Mouse (Mus musculus): ENCODE measurements at regions not wholly inside any gene's neighbourhood (a gene's known extent, or its start where the extent isn't known, plus 50 kb on each side); places are given as distances from the start of the nearest gene placed in this dataset.
A peak's percentile ranks its signal among the peaks of the same experiment; 100 is the strongest.

DNA sequence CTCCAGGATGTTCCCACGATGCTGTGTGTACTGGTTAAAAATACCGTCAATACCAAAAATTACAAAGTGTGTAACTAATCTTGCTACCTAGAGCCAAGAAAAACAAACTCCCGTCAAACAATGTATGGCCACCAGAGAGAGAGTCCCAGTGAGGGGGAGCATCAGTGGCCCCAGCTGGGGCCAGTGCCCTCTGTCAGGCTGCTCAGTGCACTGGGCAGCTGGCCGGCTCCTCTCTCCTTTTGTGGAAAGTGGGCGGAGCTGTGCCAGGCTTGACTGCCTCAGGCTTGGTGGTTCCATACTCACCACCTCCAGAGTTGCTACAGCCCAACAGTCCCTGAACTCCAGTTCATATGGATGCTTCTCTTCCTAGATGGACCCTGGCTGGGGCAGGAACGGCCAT is 53.8 kb upstream of the Sept5 start:
- DNase-seq, result no peak

DNA sequence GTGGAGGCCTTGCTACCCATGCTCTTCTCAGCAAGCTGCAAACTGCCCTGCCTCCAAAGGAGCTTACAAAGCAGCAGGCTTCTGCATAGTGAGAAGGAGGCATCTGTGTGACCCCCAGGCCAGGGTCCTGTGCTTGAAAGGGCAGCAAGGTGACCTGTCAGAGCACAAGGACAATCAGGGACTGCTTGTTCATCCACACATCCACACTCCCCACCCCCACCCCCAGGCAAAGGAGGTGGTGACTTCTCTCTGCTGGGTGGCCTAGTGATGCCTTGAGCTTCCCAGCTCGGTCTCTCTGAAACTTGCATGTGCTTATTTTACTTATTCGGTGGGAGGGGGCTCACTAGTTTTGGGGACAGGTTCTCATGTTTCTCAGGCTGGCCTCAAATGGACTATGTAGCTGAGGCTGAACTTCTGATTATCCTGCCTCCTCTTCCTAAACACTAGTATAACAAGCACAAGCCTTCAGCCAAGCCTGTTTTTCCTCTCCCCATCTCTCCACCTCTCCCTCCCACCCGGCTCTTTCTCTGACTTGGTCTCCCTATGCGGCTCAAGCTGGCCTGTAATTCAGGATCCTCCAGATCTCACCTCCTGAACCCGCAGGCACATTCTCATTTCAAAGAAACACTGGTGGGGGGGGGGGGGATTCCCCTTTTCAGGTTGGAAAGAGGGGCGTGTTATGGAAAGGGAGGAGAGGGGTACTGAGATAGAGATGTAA is 56.4 kb upstream of the Sept5 start:
- DNase-seq, result no peak

DNA sequence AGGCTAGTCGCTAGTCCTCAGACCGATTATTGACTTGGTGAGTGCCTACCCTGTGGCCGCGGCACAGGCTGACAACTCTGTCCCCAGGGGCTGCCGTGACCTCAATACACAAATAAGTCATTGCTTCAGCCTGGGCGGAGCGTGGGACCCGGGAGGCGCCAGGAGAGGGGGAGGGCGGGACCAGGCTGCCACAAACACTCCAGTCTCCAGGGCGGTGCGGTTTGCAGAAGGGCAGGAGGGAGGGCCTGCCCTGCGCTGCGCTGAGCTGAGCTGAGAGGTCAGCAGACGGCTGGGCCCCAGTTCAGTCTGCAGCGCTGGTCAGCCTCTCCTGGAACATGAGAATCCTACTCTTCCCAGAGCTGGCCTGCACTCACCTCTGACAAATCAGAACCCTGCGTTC is 57.2 kb upstream of the Sept5 start:
- peak; percentile 89 to 94 for DNase-seq

DNA sequence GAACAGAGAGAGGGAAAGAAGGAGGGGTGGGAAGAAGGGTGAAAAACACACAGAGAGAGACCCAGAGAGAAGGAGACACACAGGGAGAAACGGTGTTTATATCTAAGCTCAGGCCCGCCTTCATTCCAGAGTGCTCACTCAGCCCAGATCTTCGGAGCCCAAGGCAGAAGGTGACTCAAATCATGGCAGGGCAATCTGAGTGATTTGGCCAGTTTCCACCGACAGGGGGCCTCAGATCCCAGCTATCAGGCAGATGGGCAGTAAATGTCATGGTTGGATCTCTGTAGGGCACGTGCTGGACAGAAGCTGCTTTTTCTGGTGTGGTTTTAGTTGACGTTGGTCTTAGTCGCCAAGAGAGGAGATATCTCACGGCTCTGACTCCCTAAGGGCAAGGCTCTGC is 57.6 kb upstream of the Sept5 start:
- peak; percentile 77 to 82 for DNase-seq

DNA sequence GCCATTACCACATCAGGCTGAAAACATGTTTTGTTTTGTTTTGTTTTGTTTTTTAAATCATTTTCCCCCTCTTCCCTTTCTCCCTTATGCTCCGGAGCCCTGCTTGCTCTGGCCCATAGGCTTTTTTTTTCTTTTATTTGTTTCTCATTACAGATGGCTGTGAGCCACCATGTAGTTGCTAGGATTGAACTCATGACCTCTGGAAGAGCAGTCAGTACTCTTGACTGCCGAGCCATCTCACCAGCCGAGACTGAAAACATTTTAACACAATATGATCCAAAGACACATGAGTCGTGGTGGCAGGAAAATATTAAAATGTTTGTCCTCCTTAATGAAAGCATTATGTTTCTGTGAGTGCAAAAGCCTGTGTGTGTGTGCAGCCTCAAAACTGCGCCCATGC is 65.8 kb upstream of the Sept5 start:
- DNase-seq, result no peak

DNA sequence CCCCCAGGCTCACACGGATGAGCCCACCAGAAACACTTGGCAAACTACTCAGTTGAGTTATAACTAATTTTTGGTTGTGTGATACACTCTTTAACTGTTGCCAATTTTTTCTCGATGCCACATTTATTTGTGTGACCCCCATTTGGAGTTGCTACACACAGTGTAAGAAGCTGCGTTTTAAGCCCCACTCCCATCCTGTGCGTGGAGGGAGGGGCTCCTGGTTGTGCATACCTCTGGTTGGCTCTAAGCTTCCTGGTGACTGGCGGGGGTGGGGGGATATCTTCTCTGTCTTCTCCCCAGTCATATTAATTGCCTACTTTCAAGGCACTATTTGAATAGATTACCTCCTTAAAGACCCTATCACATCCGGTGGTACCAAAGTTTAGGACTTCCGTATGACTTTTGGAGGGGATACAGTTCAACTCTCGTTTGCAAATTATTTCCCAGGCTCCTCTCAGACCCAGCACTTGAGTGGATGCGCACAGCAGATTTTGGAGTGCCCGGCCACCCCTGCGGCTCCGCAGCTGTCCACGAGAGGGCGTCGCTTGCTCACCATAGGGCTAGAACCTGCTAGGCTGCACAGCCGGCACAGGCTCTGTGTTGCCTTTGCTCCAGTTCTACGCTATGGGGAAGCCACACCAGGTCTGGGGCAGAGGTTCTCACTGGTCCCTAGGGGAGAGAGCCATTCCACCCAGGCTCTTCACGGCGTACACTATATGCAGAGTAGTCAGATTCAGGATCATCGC is 66.5 kb upstream of the Sept5 start:
- peak; percentile 85 to 90 for DNase-seq

DNA sequence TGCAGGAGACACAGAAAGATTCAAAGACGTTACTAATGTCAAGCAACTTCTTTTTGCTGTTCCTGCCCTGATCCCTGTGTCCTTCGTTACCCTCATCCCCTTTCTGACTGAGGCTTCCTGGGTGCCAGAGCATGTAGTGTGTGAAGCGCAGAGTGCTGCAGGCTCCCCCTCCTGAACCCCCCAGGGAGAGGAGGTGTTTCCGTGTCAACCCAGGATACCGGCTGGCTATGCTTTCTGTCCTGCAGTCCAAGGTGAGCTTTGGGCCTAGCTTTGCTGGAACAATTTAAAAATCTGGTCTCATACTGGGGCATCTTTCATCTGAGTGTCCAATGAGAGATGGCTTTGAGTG is 67.0 kb upstream of the Sept5 start:
- DNase-seq, result no peak

DNA sequence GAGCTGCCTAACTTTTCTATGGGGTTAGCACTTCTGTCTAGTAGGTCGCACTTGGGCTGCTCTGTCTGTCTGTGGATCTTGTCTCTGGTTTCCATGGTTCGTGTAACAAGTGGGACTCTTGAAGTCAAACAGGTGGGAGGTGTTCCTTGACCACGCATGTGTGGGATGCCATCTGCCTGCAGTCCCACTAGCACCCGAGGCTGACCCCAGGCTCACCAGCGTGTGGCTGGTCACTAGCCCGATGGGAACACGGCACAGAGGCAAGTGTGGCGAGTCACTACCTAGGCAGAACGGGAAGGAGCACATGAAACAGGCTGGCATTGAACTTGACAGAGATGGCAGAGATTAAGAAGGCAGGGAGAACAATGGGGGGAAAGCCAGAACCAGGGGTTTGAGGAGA is 72.5 kb upstream of the Cldn5 start:
- peak in 1 of 2 experiments; percentile 11 for DNase-seq

DNA sequence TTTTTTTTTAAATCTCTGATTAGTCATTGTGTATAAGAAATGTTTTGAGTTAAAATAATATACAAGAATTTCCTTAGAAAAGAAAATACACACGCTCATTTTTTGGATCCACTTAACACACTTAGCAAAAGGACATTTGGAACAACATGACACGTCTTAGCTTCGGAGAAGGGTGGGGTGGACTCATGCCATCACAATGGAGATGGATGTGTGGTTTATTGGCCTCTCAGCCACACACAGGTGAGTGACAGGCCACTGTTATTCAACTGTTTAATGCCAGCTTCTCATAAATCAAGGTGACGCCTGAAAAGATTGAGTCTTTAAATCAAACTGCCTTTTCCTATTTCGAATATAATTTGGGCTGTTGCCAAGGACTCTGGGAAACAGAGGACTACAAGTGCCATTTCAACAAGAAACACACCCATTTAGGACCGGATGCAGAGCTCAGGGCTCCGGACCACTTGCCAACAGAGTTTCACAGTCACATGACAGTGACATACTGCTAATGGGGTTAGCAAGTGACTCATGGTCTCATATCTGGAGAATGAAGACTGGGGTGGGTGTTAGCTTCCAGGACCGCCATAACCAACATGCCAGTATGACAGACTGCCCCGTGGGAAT is 71.5 kb upstream of the Cldn5 start:
- peak; percentile 57 to 75 for DNase-seq

DNA sequence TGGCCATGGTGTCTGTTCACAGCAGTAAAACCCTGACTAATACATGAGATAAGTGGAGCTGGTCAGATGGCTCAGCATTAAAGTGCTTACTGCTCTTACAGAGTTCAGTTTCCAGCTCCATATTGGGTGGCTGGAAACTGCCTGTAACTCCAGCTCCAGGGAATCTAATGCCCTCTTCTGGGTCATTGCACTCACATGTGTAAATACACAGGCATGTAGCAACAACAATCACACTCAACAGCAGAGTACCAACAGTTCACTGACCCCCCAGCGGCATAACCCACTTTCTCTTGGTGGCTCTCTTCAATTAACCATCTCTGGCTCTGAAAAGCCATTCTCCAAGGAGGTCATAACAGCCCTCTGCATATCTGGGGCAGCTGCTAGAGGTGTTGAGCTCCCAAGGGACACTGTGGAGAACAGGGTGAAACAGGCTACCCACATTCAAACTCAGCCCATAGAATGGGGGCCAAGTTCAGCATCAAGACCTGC is 65.0 kb upstream of the Cldn5 start:
- DNase-seq, result no peak

DNA sequence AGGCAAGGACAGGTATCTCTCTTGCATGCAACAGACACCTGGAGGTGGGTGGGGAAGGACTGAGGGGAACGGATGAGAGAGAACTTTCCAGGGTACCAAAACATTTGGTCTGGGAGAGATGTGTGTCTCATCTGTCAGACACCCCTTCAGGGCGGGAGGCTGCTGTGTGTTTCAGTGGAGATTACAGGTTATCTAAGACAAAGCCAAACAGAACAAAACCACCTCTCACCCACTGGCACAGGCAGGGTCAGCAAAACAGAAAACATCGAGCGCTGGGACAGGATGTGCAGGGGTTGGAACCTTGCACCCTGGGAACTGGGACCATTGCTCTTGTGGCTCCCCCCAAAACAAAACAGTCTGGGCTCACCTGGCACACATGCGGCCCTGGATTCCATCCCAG is 63.6 kb upstream of the Cldn5 start:
- no peak for DNase-seq

DNA sequence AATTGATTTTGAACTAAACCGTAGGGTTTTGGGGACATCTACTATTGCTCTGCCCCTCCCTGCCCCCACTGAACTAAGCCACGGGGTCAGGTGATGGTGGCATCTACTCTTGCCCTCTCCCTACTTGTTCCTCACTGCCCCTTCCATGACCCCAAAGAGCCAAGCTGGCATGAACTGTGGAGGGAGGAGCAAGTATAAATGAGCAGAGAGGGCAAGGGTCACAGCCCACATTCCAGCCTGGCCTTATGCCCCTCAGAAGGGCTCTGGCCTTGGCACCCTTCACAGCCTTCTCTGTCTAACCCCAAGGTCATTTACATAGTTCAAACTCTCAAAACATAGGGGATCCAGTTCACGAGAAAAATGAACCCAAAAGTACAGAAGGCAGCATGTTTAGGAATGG is 61.3 kb upstream of the Cldn5 start:
- DNase-seq, result no peak

DNA sequence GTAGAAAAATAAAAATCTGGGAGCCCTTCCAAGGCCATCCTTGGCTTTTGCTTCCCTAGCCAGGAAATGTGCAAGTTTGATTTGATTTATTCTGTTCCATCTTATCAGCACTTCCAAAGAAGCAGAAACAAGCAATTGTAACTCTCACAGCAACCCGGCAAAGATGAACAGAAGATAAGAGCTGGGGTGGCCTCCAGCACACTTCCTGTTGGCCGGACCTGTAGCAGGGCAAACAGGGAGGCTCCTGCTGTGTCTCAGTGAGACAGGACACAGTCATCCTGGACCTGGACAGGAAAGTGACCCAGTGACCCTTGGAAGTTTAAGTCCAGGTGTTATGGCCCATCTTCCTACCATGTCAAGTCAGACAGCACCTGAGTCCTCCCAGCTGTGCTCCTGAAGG is 58.6 kb upstream of the Cldn5 start:
- peak; percentile 50 to 71 for DNase-seq

DNA sequence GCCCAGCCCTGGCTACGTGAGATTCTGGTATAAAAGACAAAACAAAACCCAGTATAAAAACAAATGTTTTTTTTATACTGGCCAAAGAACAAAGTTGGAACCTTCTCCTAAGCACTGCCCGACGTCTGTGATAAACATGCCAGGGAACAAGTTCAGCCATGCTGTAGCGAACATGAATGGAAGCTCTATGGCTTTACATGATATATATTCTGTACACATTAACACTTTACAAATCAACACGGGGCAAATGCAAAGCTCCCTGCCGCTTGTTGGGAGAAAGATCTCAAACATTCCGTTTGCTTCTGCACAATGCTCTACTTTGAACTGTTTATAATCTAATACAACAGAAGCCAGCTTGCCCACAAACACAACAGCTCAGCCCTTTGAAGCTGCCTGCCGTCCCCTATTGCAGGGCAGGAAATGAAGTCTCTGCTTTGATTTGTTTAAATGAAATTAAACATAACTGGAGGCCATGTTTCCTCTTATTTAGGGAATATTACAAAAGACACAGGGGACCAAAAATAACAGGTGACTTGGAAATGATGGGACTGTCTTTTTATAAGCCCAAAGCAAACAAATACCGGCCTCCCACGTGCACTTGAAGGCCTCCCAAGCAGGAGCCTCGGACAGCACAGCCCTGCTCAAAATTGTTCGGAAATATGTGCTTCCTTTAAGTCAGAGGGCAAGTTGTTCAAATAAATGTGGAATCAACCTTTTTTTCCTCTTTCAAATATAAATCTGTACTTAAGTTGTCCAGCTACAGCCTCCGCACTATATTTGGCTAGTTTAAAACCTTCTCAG is 56.0 kb upstream of the Cldn5 start:
- DNase-seq, result peak; percentile 46 to 75

DNA sequence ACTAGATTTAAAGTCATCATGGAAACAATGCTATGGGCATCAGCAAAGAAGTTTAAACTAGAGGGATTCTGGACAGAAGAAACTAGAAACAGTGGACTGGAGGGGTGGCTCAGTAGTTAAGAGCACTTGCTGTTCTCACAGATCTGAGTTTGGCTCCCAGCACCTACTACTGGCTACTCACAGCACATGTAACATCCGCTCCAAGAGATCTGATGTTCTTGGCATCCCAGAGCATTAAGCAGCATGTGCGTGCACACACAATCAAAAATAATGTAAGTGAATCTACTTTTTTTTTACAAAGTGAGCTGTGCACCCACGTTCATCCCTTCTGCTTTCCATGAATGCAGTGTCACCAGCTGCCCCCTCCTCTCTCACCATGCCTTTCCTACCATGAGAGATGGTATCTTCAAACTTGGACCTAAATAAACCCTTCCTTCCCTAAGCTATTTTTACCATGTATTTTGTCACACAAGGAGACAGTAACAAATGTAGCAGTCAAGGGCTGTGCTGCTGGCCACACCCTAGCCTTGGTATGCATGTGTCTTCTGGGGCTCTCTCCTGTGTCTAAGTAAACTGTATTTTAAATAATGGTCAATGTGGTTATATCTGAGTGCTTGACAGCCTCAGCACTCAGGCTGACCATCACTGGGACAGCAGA is 53.3 kb upstream of the Cldn5 start:
- DNase-seq, result peak in 1 of 2 experiments; percentile 35

DNA sequence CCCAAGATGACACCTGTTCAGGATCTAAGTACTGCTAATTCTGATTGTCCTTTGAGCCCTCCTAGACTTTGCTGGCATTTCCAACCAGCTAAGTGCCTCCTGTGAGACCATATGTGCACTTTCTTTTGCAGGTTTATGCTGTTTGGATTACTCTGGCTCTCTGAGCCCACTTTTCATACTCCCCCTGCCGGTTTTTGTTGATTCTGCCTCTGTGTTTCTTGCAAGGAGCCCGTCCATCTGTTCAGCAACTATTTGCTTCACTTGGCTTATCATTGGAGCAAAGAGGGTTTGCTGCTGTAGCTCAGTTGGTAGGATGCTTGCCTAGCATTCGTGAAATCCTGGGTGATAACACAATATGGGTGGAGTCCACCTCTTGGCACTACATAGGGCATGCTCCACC is 52.8 kb upstream of the Cldn5 start:
- DNase-seq, result no peak

DNA sequence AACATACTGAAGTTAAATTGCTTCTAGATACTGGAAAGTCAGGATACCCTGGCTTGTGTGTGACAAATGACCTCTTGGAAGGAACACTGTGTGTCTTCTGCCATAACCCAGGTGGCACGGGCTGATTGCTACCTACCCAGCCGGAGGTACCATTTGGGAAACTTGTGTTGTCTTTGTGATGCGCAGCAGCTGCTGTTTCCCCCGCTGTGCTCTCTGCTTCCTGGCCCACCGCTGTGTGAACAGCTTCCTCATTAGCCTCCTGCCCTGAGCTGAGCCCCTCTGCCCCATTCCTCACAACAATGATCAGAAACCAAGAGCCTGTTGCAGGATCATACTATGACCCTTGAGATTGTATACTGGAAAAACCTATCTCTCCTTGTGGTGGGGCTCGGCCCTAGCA is 51.9 kb upstream of the Cldn5 start:
- DNase-seq, result no peak

Measured in lung, postnatal 4 days (tissue).